Mouse (Mus musculus) hindbrain, embryonic 15.5 days (tissue): ENCODE data around the gene N4bp3. TPM values are rescaled to one million over a fixed set of nuclear protein-coding genes. Genes with fewer than 3 reads are reported as not detected.
"Not testable (repeated sequence)": the region's sequence is repeated elsewhere in the genome, so short reads cannot be mapped to it uniquely, and the experiment has no call there.

Experiments used
- ATAC-seq: fragments of 200-750 bp; cut with Nextera tagmentation; 2 replicates; pipeline ENCODE4 v1.8.0; 2017; ENCODE audit warnings: low read depth, moderate number of reproducible peaks, moderate TSS enrichment; ENCODE audit not compliant: low FRiP score
- H3K27ac ChIP-seq: fragments of 300-500 bp; sonication (generic); replicated peaks from 2 replicates; pipeline ENCODE4 v1.5.1; 2015; ENCODE audit warnings: mild to moderate bottlenecking, inconsistent platforms
- H3K27me3 ChIP-seq: fragments of 300-500 bp; sonication (generic); 2 replicates; pipeline ENCODE4 v1.6.1; 2015; ENCODE audit warnings: control low read depth, inconsistent platforms
- H3K36me3 ChIP-seq: fragments of 300-500 bp; sonication (generic); 2 replicates; pipeline ENCODE4 v1.6.1; 2015; ENCODE audit warnings: control low read depth, inconsistent platforms
- H3K4me1 ChIP-seq: fragments of 300-500 bp; sonication (generic); replicated peaks from 2 replicates; pipeline ENCODE4 v1.6.1; 2015; ENCODE audit warnings: control low read depth, inconsistent platforms
- H3K4me2 ChIP-seq: fragments of 300-500 bp; sonication (generic); 2 replicates; pipeline ENCODE4 v1.6.1; 2015; ENCODE audit warnings: moderate library complexity, mild to moderate bottlenecking, inconsistent platforms
- H3K4me3 ChIP-seq: fragments of 300-500 bp; sonication (generic); 2 replicates; pipeline ENCODE4 v1.5.1; 2015; ENCODE audit warnings: mild to moderate bottlenecking, inconsistent platforms
- H3K9ac ChIP-seq: fragments of 300-500 bp; sonication (generic); 2 replicates; pipeline ENCODE4 v1.6.1; 2015; ENCODE audit warnings: inconsistent platforms
- H3K9me3 ChIP-seq: fragments of 300-500 bp; sonication (generic); 2 replicates; pipeline ENCODE4 v1.6.1; 2016; ENCODE audit warnings: control low read depth, inconsistent platforms
- WGBS: fragments of 180-500 bp; shearing (Covaris S2); methylation state at CpG from one replicate; pipeline ENCODE4 v1.1.7; 2015; 5-methylcytosine and 5-hydroxymethylcytosine counted together
- polyA plus RNA-seq: library from polyadenylated mRNA; unstranded; fragments of >200 nt; fragmentation: Nextera tagmentation; extraction: Ambion mirVana; gene quantifications from 2 replicates; pipeline ENCODE4 v1.2.1, GENCODE M21; 2015

N4bp3 gene
- polyA plus RNA-seq, 1 experiment from 2014 or later: 29.8 TPM

DNA sequence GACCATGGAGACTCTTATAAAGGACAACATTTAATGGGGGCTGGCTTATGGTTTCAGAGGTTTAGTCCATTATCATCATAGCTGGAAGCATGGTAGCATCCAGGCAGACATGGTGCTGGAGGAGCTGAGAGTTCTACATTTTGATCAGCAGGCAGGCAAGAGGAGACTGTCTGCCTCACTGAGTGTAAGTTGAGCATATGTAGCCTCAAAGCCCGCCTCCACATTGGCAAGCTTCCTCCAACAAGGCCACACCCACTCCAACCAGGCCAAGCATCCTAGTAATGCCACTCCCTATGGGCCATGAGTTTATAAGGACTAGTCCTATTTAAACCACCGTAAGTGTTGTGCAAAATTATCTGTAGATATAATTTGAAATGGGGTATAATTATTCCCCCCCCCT is 20.7 kb upstream of the N4bp3 start:
- H3K4me3 ChIP-seq: no peak overlapping the region
- no peaks in the 10 kb centered on the region for H3K36me3 ChIP-seq
- H3K27ac ChIP-seq: no peak overlapping the region
- 79% methylated on average over 2 of the region's 2 CpGs for WGBS
- H3K27me3 ChIP-seq: no peaks in the 10 kb centered on the region
- H3K9me3 ChIP-seq: no peaks in the 10 kb centered on the region
- H3K4me2 ChIP-seq: no peak overlapping the region
- no peaks in the 10 kb centered on the region for H3K4me1 ChIP-seq
- no peak overlapping the region for H3K9ac ChIP-seq
- ATAC-seq: no peak

GRCm38 (mm10) chr11:51670846-51671245 is 20.2 kb upstream of the N4bp3 start:
- no peak overlapping the region for H3K4me2 ChIP-seq
- no peaks in the 10 kb centered on the region for H3K27me3 ChIP-seq
- no peaks in the 10 kb centered on the region for H3K9me3 ChIP-seq
- no peak overlapping the region for H3K9ac ChIP-seq
- no peaks in the 10 kb centered on the region for H3K4me1 ChIP-seq
- 94% methylated on average over 7 of the region's 7 CpGs for WGBS
- ATAC-seq: no peak
- H3K36me3 ChIP-seq: no peaks in the 10 kb centered on the region
- H3K27ac ChIP-seq: no peak overlapping the region
- H3K4me3 ChIP-seq: no peak overlapping the region

DNA sequence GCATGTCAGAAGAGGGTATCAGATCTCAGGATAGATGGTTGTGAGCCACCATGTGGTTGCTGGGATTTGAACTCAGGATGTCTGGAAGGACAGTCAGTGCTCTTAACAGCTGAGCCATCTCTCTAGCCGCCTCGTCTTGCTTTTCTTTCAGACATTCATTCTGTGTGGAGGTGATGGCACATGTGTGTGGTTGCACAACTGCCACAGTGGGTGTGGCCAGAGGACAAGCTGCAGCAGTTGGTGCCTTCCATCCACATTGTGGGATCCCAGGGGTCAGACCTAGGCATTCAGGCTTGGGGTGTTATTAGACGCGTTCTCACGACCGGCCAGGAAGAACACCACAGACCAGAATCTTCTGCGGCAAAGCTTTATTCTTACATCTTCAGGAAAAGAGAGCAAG is 14.1 kb upstream of the N4bp3 start:
- not testable (repeated sequence) for ATAC-seq, H3K4me1 ChIP-seq, H3K27me3 ChIP-seq

DNA sequence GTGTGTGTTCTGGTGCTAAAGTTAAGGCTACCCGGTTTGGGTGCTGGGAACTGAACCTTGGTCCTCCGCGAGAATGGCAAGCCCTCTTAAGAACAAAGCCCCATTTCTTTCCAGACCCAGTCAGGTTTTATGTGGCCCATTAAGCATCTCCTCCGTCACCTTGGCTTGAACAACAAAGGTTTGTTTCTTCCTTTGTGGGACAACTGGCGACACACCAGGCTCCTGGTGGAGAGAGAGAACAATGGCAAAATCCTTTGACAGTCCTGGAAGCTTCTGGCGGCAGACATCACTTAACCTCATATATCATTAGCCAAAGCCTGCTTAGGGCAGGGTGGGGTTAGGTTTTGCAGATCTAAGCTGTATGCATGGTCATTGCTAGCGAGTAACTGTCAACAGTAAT is 12.0 kb upstream of the N4bp3 start:
- 67% methylated on average over 7 of the region's 7 CpGs for WGBS
- no peak for ATAC-seq
- H3K4me2 ChIP-seq: no peak overlapping the region
- no peaks in the 10 kb centered on the region for H3K36me3 ChIP-seq
- H3K27ac ChIP-seq: no peak overlapping the region
- no peaks in the 10 kb centered on the region for H3K27me3 ChIP-seq
- H3K4me1 ChIP-seq: 0 out of 2 replicates have a peak, but pooled peaks cover 3% of the 10 kb centered on the region
- no peaks in the 10 kb centered on the region for H3K9me3 ChIP-seq
- no peak overlapping the region for H3K4me3 ChIP-seq
- no peak overlapping the region for H3K9ac ChIP-seq

More for the DNA sequence above, 14.1 kb upstream of the N4bp3 start:
- not testable (repeated sequence) for H3K27ac ChIP-seq, H3K9ac ChIP-seq, H3K36me3 ChIP-seq, H3K4me3 ChIP-seq, H3K9me3 ChIP-seq, H3K4me2 ChIP-seq
- WGBS: 97% methylated on average over 7 of the region's 7 CpGs

GRCm38 (mm10) chr11:51661867-51662365 is 11.3 kb upstream of the N4bp3 start:
- no peaks in the 10 kb centered on the region for H3K9me3 ChIP-seq
- H3K27me3 ChIP-seq: no peaks in the 10 kb centered on the region
- 75% methylated on average over 16 of the region's 16 CpGs for WGBS
- H3K4me2 ChIP-seq: no peak overlapping the region
- H3K4me1 ChIP-seq: 0 out of 2 replicates have a peak, but pooled peaks cover 3% of the 10 kb centered on the region
- H3K27ac ChIP-seq: no peak overlapping the region
- no peaks in the 10 kb centered on the region for H3K36me3 ChIP-seq
- ATAC-seq: no peak
- no peak overlapping the region for H3K9ac ChIP-seq
- H3K4me3 ChIP-seq: no peak overlapping the region

GRCm38 (mm10) chr11:51658705-51659104 is 8.1 kb upstream of the N4bp3 start:
- Histone ChIP-seq H3K9ac (no peak overlapping the region), H3K36me3 (no peaks in the 10 kb centered on the region), H3K27me3 (no peaks in the 10 kb centered on the region), H3K9me3 (no peaks in the 10 kb centered on the region), H3K4me1 (0 out of 2 replicates have a peak, but pooled peaks cover 3% of the 10 kb centered on the region), H3K4me2 (no peak overlapping the region), H3K27ac (no peak overlapping the region), H3K4me3 (no peak overlapping the region)
- 51% methylated on average over 6 of the region's 6 CpGs for WGBS
- peak; percentile 34; the same call in 1 of the 2 replicates for ATAC-seq

DNA sequence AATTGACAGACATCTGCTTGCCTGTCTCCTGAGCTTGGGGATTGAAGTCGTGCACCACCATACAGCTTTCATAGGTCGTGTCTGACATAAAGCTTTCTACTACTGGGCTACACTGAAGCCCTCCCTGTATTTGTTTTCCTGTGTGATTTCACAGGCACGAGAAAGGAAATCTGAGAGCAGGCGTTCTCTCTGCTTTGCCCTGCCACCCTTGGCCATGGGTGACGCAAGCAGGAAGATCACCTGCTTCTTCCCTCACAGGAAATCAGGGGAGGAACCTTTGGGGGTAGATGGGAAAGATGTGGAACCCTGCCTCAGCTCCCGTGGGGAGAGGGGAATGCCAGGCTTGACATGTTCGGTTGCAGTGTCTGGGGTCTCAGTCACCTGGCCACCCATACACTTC is 7.6 kb upstream of the N4bp3 start:
- WGBS: 61% methylated on average over 7 of the region's 7 CpGs
- H3K27me3 ChIP-seq: no peaks in the 10 kb centered on the region
- H3K27ac ChIP-seq: no peak overlapping the region
- H3K4me1 ChIP-seq: 0 out of 2 replicates have a peak, but pooled peaks cover 3% of the 10 kb centered on the region
- H3K9ac ChIP-seq: no peak overlapping the region
- ATAC-seq: no peak
- no peaks in the 10 kb centered on the region for H3K36me3 ChIP-seq
- no peak overlapping the region for H3K4me3 ChIP-seq
- no peak overlapping the region for H3K4me2 ChIP-seq
- H3K9me3 ChIP-seq: no peaks in the 10 kb centered on the region

DNA sequence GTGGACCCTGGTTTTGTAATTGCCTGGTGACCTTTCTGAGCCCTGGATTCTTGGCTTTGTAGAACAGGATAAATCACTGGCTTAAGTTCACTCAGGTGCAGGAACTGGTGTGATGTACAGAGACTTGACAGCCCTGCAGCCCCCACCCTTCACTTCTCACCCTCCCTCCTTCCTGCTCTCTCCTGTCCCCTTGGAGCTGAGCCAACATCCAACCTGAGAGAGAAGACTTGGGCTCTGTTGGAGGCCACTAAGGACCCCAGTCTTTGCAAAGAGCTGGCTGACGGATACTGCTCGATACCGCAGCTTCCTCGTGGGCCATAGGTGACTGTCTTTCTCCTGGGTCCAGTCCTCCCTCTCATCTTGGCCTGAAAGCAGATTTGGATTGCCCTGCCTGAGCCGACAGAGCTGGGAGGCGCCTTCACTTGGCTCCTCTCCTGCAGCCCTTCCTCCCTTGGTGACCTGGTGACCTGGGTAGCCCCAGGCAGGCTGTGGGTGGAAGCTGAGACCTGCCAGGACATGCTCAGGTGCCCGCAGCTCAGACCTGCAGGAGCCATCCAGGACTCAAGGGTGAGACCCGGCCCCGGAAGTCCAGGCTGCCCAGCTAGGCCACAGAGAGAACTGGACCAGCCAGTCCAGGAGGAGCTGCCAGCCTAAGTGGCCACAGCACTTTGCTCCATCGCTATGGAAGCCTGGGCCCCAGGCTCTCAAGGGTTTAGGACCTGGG is 6.3 kb upstream of the N4bp3 start:
- Histone ChIP-seq H3K4me3 (no peak overlapping the region), H3K4me1 (0 out of 2 replicates have a peak, but pooled peaks cover 3% of the 10 kb centered on the region), H3K9ac (no peak overlapping the region), H3K4me2 (no peak overlapping the region), H3K27ac (no peak overlapping the region), H3K36me3 (no peaks in the 10 kb centered on the region), H3K9me3 (no peaks in the 10 kb centered on the region), H3K27me3 (peaks cover 4% of the 10 kb centered on the region; the same call in 1 of the 2 replicates)
- no peak for ATAC-seq
- 81% methylated on average over 10 of the region's 10 CpGs for WGBS

- no peak overlapping the region for H3K27ac ChIP-seq
- no peak overlapping the region for H3K4me2 ChIP-seq
- no peak overlapping the region for H3K4me3 ChIP-seq
- no peak for ATAC-seq
- peaks cover 10% of the 10 kb centered on the region for H3K4me1 ChIP-seq
- WGBS: 94% methylated on average over 3 of the region's 3 CpGs
- no peaks in the 10 kb centered on the region for H3K9me3 ChIP-seq
- peaks cover 7% of the 10 kb centered on the region; the same call in 1 of the 2 replicates for H3K27me3 ChIP-seq
- H3K36me3 ChIP-seq: no peaks in the 10 kb centered on the region
- no peak overlapping the region for H3K9ac ChIP-seq
These were observed 4.2 kb upstream of the N4bp3 start for GRCm38 (mm10) chr11:51654891-51655290.

DNA sequence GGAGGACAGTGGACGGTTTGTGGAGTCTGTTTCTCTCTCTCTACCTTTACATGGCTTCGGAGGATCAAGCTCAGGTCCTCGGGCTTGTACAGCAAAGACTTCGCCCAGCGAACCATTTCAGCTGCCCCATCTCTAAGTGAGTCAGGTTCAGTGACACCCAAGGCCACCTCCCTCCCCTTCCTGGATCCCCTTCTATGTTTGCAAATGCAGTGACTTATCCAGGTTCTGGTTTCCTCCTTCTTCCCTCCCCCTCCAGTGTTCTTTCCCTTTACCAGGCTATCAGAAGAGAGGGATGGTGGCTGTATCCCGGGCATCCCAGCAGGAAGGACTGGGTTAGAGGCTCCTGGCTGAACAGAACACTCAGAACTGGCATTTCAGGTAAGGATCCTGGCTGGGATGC is 3.1 kb upstream of the N4bp3 start:
- ATAC-seq: no peak
- H3K36me3 ChIP-seq: no peaks in the 10 kb centered on the region
- H3K27me3 ChIP-seq: peaks cover 7% of the 10 kb centered on the region; the same call in 1 of the 2 replicates
- H3K27ac ChIP-seq: no peak overlapping the region
- H3K4me3 ChIP-seq: no peak overlapping the region
- H3K4me2 ChIP-seq: no peak overlapping the region
- no peak overlapping the region for H3K9ac ChIP-seq
- H3K4me1 ChIP-seq: peaks cover 21% of the 10 kb centered on the region
- H3K9me3 ChIP-seq: no peaks in the 10 kb centered on the region
- 89% methylated on average over 6 of the region's 6 CpGs for WGBS

- WGBS: 93% methylated on average over 4 of the region's 4 CpGs
- no peaks in the 10 kb centered on the region for H3K9me3 ChIP-seq
- no peak overlapping the region for H3K4me2 ChIP-seq
- H3K4me1 ChIP-seq: peaks cover 24% of the 10 kb centered on the region
- no peak overlapping the region for H3K4me3 ChIP-seq
- no peak overlapping the region for H3K27ac ChIP-seq
- H3K9ac ChIP-seq: no peak overlapping the region
- H3K36me3 ChIP-seq: no peaks in the 10 kb centered on the region
- ATAC-seq: no peak
- H3K27me3 ChIP-seq: peaks cover 7% of the 10 kb centered on the region; the same call in 1 of the 2 replicates
These were observed 2.3 kb upstream of the N4bp3 start for GRCm38 (mm10) chr11:51652889-51653418.

- Histone ChIP-seq H3K4me3 (peak overlapping the region; percentile 66), H3K27ac (peak overlapping the region; percentile 6; the same call in 1 of the 2 replicates), H3K36me3 (no peaks in the 10 kb centered on the region), H3K9ac (peak overlapping the region; percentile 72), H3K4me1 (peaks cover 31% of the 10 kb centered on the region), H3K4me2 (peak overlapping the region; percentile 97), H3K27me3 (peaks cover 7% of the 10 kb centered on the region; the same call in 1 of the 2 replicates), H3K9me3 (no peaks in the 10 kb centered on the region)
- peak; percentile 21; the same call in 1 of the 2 replicates for ATAC-seq
- WGBS: under 1% methylated on average over 30 of the region's 30 CpGs
These were observed 381 bp downstream of the N4bp3 start for GRCm38 (mm10) chr11:51650261-51650660.
